Mouse (Mus musculus): ENCODE measurements around the gene Nox4.
"Not testable (repeated sequence)": the region's sequence is repeated elsewhere in the genome, so short reads cannot be mapped to it uniquely, and the experiment has no call there.

Nox4 gene

GRCm38 (mm10) chr7:87374935-87375334 lies 129.0 kb downstream of the Nox4 start:
- no peak for DNase-seq

GRCm38 (mm10) chr7:87397023-87397422 lies 151.1 kb downstream of the Nox4 start:
- no peak for DNase-seq

- not testable (repeated sequence) for DNase-seq
These were observed 165.5 kb downstream of the Nox4 start for GRCm38 (mm10) chr7:87411373-87411772.

- no peak for DNase-seq
These were observed 167.4 kb downstream of the Nox4 start for GRCm38 (mm10) chr7:87413271-87413670.
